Mouse (Mus musculus): ENCODE data around the gene Gm10719.
"Not testable (repeated sequence)": the region's sequence is repeated elsewhere in the genome, so short reads cannot be mapped to it uniquely, and the experiment has no call there.

- not testable (repeated sequence) for TF ChIP-seq POLR2A (IDR thresholded peaks at IDR 0.05; ENCODE audit: borderline replicate concordance, extremely low read depth, low read depth, low read length); CTCF (IDR thresholded peaks at IDR 0.05; ENCODE audit: insufficient read depth, low read length)
These were observed 9.5 kb downstream of the Gm10719 start for GRCm38 (mm10) chr9:3026741-3027140.

All from lung, adult 2 months (tissue).